Mouse (Mus musculus) spleen, adult 18-20 months (tissue): Measurements from ENCODE around the gene Plau.

Experiments used
- DNase-seq, 2 experiments: peaks; one replicate each; pipeline ENCODE4 v3.0.0; 2022; ENCODE audit warnings: mixed read lengths in 2 of 2

Plau gene

GRCm38 (mm10) chr14:20846214-20846613 lies 9.8 kb downstream of the Plau start:
- no peak for DNase-seq

- no peak for DNase-seq
Measured at GRCm38 (mm10) chr14:20847637-20848129, 11.2 kb downstream of the Plau start.

- no peak for DNase-seq
Measured at GRCm38 (mm10) chr14:20849753-20850152, 13.3 kb downstream of the Plau start.

- DNase-seq, result no peak
Measured at GRCm38 (mm10) chr14:20850498-20850897, 14.0 kb downstream of the Plau start.

GRCm38 (mm10) chr14:20851776-20852175 lies 15.3 kb downstream of the Plau start:
- DNase-seq, result no peak

- no peak for DNase-seq
Measured at GRCm38 (mm10) chr14:20861152-20861551, 24.7 kb downstream of the Plau start.

GRCm38 (mm10) chr14:20861559-20861958 lies 25.1 kb downstream of the Plau start:
- DNase-seq, result no peak

GRCm38 (mm10) chr14:20863306-20864065 lies 27.0 kb downstream of the Plau start:
- DNase-seq, result no peak

- no peak for DNase-seq
Measured at GRCm38 (mm10) chr14:20864192-20864591, 27.7 kb downstream of the Plau start.

GRCm38 (mm10) chr14:20865604-20866003 lies 29.1 kb downstream of the Plau start:
- DNase-seq, result no peak

- DNase-seq, result no peak
Measured at GRCm38 (mm10) chr14:20866365-20866764, 29.9 kb downstream of the Plau start.

- no peak for DNase-seq
Measured at GRCm38 (mm10) chr14:20870110-20870509, 33.6 kb downstream of the Plau start.

- no peak for DNase-seq
Measured at GRCm38 (mm10) chr14:20871495-20871894, 35.0 kb downstream of the Plau start.

- peak; percentile 58 to 86 for DNase-seq
Measured at GRCm38 (mm10) chr14:20873307-20873706, 36.8 kb downstream of the Plau start.

- DNase-seq, result no peak
Measured at GRCm38 (mm10) chr14:20873931-20874330, 37.5 kb downstream of the Plau start.

- DNase-seq, result no peak
Measured at GRCm38 (mm10) chr14:20884691-20885090, 48.2 kb downstream of the Plau start.

- DNase-seq, result peak; percentile 36 to 44
Measured at GRCm38 (mm10) chr14:20885091-20885888, 48.8 kb downstream of the Plau start.

GRCm38 (mm10) chr14:20886266-20886665 lies 49.8 kb downstream of the Plau start:
- peak; percentile 54 to 81 for DNase-seq

- DNase-seq, result no peak
Measured at GRCm38 (mm10) chr14:20887541-20888085, 51.2 kb downstream of the Plau start.

GRCm38 (mm10) chr14:20891941-20892402 lies 55.5 kb downstream of the Plau start:
- no peak for DNase-seq
